Mouse (Mus musculus): ENCODE measurements around the gene Sh2d5.

DNA sequence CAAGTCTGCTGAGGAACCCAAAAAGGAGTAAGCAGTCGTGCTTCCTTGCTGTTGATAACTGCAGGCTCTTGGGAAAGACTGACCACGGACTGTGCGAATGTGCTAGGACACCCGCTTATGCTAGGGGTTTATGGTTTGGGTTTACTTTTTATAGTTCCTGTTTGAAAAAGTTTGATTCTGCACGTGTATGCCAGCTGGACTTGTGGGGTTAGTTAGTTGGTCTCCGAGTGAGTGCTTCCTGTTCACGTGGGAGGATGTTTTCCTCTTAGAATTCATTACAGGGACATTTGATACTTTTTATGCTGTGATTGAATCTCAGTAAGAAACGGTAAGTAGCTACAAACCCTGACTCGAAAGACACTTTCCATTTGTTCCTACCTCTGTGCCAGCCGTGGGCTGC is 26.6 kb upstream of the Sh2d5 start:
- TF ChIP-seq CTCF (IDR thresholded peaks at IDR 0.05 in 2 of 3, conservative IDR thresholded peaks at IDR 0.05 in 1 of 3; ENCODE audit: control insufficient read depth in 1 of 3, insufficient read depth in 1 of 3, low read depth in 2 of 3, low read length in 3 of 3, poor library complexity in 1 of 3, severe bottlenecking in 1 of 3) (no peak), POLR2A (IDR thresholded peaks at IDR 0.05; ENCODE audit: control insufficient read depth in 1 of 2, insufficient read depth in 1 of 2, low read depth in 1 of 2, low read length in 2 of 2, poor library complexity in 1 of 2) (no peak), CHD1 (IDR thresholded peaks at IDR 0.05; ENCODE audit: low read depth, low read length) (no peak), ELF1 (IDR thresholded peaks at IDR 0.05; ENCODE audit: low read depth, low read length) (no peak), EP300 (IDR thresholded peaks at IDR 0.05; ENCODE audit: low read depth in 1 of 2, low read length in 2 of 2) (no peak), HCFC1 (IDR thresholded peaks at IDR 0.05; ENCODE audit: low read depth, low read length) (no peak), JUND (IDR thresholded peaks at IDR 0.05; ENCODE audit: low read depth, low read length) (no peak), NELFE (IDR thresholded peaks at IDR 0.05; ENCODE audit: low read depth, low read length) (no peak), GATA1 (IDR thresholded peaks at IDR 0.05; ENCODE audit: low read depth, low read length) (no peak), RCOR1 (IDR thresholded peaks at IDR 0.05; ENCODE audit: low read depth, low read length) (no peak), RAD21 (IDR thresholded peaks at IDR 0.05; ENCODE audit: low read depth, low read length) (no peak), NRF1 (IDR thresholded peaks at IDR 0.05; ENCODE audit: insufficient read depth, low read depth, low read length, poor library complexity, severe bottlenecking) (no peak)
